Mouse (Mus musculus) liver (tissue): ENCODE measurements around the gene Cdkl3.
"Not testable (repeated sequence)": the region's sequence is repeated elsewhere in the genome, so short reads cannot be mapped to it uniquely, and the experiment has no call there.

Experiments used
- DNase-seq: peaks from one replicate; pipeline ENCODE4 v3.0.0-alpha.2; 2020; ENCODE audit warnings: mixed read lengths

The Cdkl3 gene

GRCm38 (mm10) chr11:52079978-52080377 is 76.0 kb downstream of the Cdkl3 start:
- DNase-seq: peak; percentile 41

GRCm38 (mm10) chr11:52080656-52081055 is 76.6 kb downstream of the Cdkl3 start:
- DNase-seq: no peak

- no peak for DNase-seq
These were observed 81.8 kb downstream of the Cdkl3 start for GRCm38 (mm10) chr11:52085857-52086203.

GRCm38 (mm10) chr11:52086204-52086864 is 82.3 kb downstream of the Cdkl3 start:
- DNase-seq: no peak

- DNase-seq: no peak
These were observed 85.3 kb downstream of the Cdkl3 start for GRCm38 (mm10) chr11:52089291-52089690.

- no peak for DNase-seq
These were observed 87.2 kb downstream of the Cdkl3 start for GRCm38 (mm10) chr11:52091261-52091660.

GRCm38 (mm10) chr11:52094568-52094967 is 90.5 kb downstream of the Cdkl3 start:
- no peak for DNase-seq

- peak; percentile 45 for DNase-seq
These were observed 93.0 kb downstream of the Cdkl3 start for GRCm38 (mm10) chr11:52097016-52097415.

GRCm38 (mm10) chr11:52097596-52097995 is 93.6 kb downstream of the Cdkl3 start:
- no peak for DNase-seq

GRCm38 (mm10) chr11:52098398-52098946 is 94.5 kb downstream of the Cdkl3 start, which contains the start of gene Ppp2ca:
Gene Ppp2ca (plus strand): TSS chr11:52098681.
- peak; percentile 99 for DNase-seq

- peak; percentile 81 for DNase-seq
These were observed 95.2 kb downstream of the Cdkl3 start for GRCm38 (mm10) chr11:52099031-52099761.

- DNase-seq: no peak
These were observed 95.8 kb downstream of the Cdkl3 start for GRCm38 (mm10) chr11:52099771-52100219.

- DNase-seq: no peak
These were observed 99.0 kb downstream of the Cdkl3 start for GRCm38 (mm10) chr11:52102977-52103376.

GRCm38 (mm10) chr11:52105503-52105902 is 101.5 kb downstream of the Cdkl3 start:
- no peak for DNase-seq

GRCm38 (mm10) chr11:52106037-52106436 is 102.0 kb downstream of the Cdkl3 start:
- DNase-seq: no peak

GRCm38 (mm10) chr11:52106438-52106837 is 102.4 kb downstream of the Cdkl3 start:
- no peak for DNase-seq

- no peak for DNase-seq
These were observed 104.8 kb downstream of the Cdkl3 start for GRCm38 (mm10) chr11:52108796-52109195.

- DNase-seq: no peak
These were observed 105.4 kb downstream of the Cdkl3 start for GRCm38 (mm10) chr11:52109421-52109820.

GRCm38 (mm10) chr11:52115479-52115878 is 111.5 kb downstream of the Cdkl3 start:
- no peak for DNase-seq

- peak; percentile 14 for DNase-seq
These were observed 112.1 kb downstream of the Cdkl3 start for GRCm38 (mm10) chr11:52116117-52116516.

- no peak for DNase-seq
These were observed 113.1 kb downstream of the Cdkl3 start for GRCm38 (mm10) chr11:52117156-52117555.

- DNase-seq: not testable (repeated sequence)
These were observed 116.4 kb downstream of the Cdkl3 start for GRCm38 (mm10) chr11:52120415-52120814.

GRCm38 (mm10) chr11:52122045-52122444 is 118.0 kb downstream of the Cdkl3 start:
- DNase-seq: no peak

- DNase-seq: no peak
These were observed 120.4 kb downstream of the Cdkl3 start for GRCm38 (mm10) chr11:52124468-52124867.
